Mouse (Mus musculus): Measurements from ENCODE around the gene Kat14. TPM values are rescaled to one million over a fixed set of nuclear protein-coding genes. Genes with fewer than 3 reads are reported as not detected.

Kat14 gene
- polyA plus RNA-seq, 1 experiment from 2014 or later, result 31.2 TPM

GRCm38 (mm10) chr2:144428659-144429058 is 59.9 kb downstream of the Kat14 start:
- no peak for ATAC-seq (ENCODE audit: insufficient number of reproducible peaks, insufficient read depth, low FRiP score, low read depth)
- 78% methylated on average over 8 of the region's 8 CpGs for WGBS
- Histone ChIP-seq H3K4me1 (ENCODE audit: control insufficient read depth, insufficient read depth, low read length) (0 out of 2 replicates have a peak, but pooled peaks cover 3% of the 10 kb centered on the region), H3K36me3 (ENCODE audit: control insufficient read depth, insufficient read depth, low read length) (no peaks in the 10 kb centered on the region), H3K4me3 (ENCODE audit: low read depth, low read length) (no peak overlapping the region), H3K9me3 (ENCODE audit: control insufficient read depth, low read depth, low read length) (no peaks in the 10 kb centered on the region), H3K27me3 (ENCODE audit: control insufficient read depth, insufficient read depth, low read length) (no peaks in the 10 kb centered on the region), H3K4me2 (replicated peaks; ENCODE audit: low read depth, low read length) (no peak overlapping the region), H3K27ac (ENCODE audit: low read length) (no peak overlapping the region), H3K9ac (replicated peaks; ENCODE audit: low read depth, low read length) (no peak overlapping the region)

- no peak for ATAC-seq (ENCODE audit: insufficient number of reproducible peaks, insufficient read depth, low FRiP score, low read depth)
- Histone ChIP-seq H3K4me1 (ENCODE audit: control insufficient read depth, insufficient read depth, low read length) (0 out of 2 replicates have a peak, but pooled peaks cover 3% of the 10 kb centered on the region), H3K27ac (ENCODE audit: low read length) (no peak overlapping the region), H3K36me3 (ENCODE audit: control insufficient read depth, insufficient read depth, low read length) (no peaks in the 10 kb centered on the region), H3K27me3 (ENCODE audit: control insufficient read depth, insufficient read depth, low read length) (no peaks in the 10 kb centered on the region), H3K9me3 (ENCODE audit: control insufficient read depth, low read depth, low read length) (no peaks in the 10 kb centered on the region), H3K4me2 (replicated peaks; ENCODE audit: low read depth, low read length) (no peak overlapping the region), H3K9ac (replicated peaks; ENCODE audit: low read depth, low read length) (no peak overlapping the region), H3K4me3 (ENCODE audit: low read depth, low read length) (no peak overlapping the region)
- 62% methylated on average over 7 of the region's 7 CpGs for WGBS
These were observed 60.4 kb downstream of the Kat14 start for GRCm38 (mm10) chr2:144429171-144429570.

GRCm38 (mm10) chr2:144431286-144431825 is 62.6 kb downstream of the Kat14 start:
- 73% methylated on average over 5 of the region's 5 CpGs for WGBS
- Histone ChIP-seq H3K9me3 (ENCODE audit: control insufficient read depth, low read depth, low read length) (no peaks in the 10 kb centered on the region), H3K4me3 (ENCODE audit: low read depth, low read length) (no peak overlapping the region), H3K27ac (ENCODE audit: low read length) (no peak overlapping the region), H3K27me3 (ENCODE audit: control insufficient read depth, insufficient read depth, low read length) (no peaks in the 10 kb centered on the region), H3K4me2 (replicated peaks; ENCODE audit: low read depth, low read length) (no peak overlapping the region), H3K9ac (replicated peaks; ENCODE audit: low read depth, low read length) (no peak overlapping the region), H3K4me1 (ENCODE audit: control insufficient read depth, insufficient read depth, low read length) (0 out of 2 replicates have a peak, but pooled peaks cover 3% of the 10 kb centered on the region), H3K36me3 (ENCODE audit: control insufficient read depth, insufficient read depth, low read length) (no peaks in the 10 kb centered on the region)
- ATAC-seq (ENCODE audit: insufficient number of reproducible peaks, insufficient read depth, low FRiP score, low read depth), result no peak

- Histone ChIP-seq H3K4me3 (ENCODE audit: low read depth, low read length) (no peak overlapping the region), H3K4me1 (ENCODE audit: control insufficient read depth, insufficient read depth, low read length) (no peaks in the 10 kb centered on the region), H3K9me3 (ENCODE audit: control insufficient read depth, low read depth, low read length) (no peaks in the 10 kb centered on the region), H3K27ac (ENCODE audit: low read length) (no peak overlapping the region), H3K27me3 (ENCODE audit: control insufficient read depth, insufficient read depth, low read length) (no peaks in the 10 kb centered on the region), H3K36me3 (ENCODE audit: control insufficient read depth, insufficient read depth, low read length) (no peaks in the 10 kb centered on the region), H3K4me2 (replicated peaks; ENCODE audit: low read depth, low read length) (no peak overlapping the region), H3K9ac (replicated peaks; ENCODE audit: low read depth, low read length) (no peak overlapping the region)
- ATAC-seq (ENCODE audit: insufficient number of reproducible peaks, insufficient read depth, low FRiP score, low read depth), result no peak
- WGBS, result 71% methylated on average over 10 of the region's 10 CpGs
These were observed 66.9 kb downstream of the Kat14 start for GRCm38 (mm10) chr2:144435679-144436078.

GRCm38 (mm10) chr2:144438424-144438823 is 69.6 kb downstream of the Kat14 start:
- Histone ChIP-seq H3K9ac (replicated peaks; ENCODE audit: low read depth, low read length) (no peak overlapping the region), H3K4me2 (replicated peaks; ENCODE audit: low read depth, low read length) (no peak overlapping the region), H3K27ac (ENCODE audit: low read length) (no peak overlapping the region), H3K27me3 (ENCODE audit: control insufficient read depth, insufficient read depth, low read length) (no peaks in the 10 kb centered on the region), H3K36me3 (ENCODE audit: control insufficient read depth, insufficient read depth, low read length) (no peaks in the 10 kb centered on the region), H3K4me1 (ENCODE audit: control insufficient read depth, insufficient read depth, low read length) (no peaks in the 10 kb centered on the region), H3K4me3 (ENCODE audit: low read depth, low read length) (no peak overlapping the region), H3K9me3 (ENCODE audit: control insufficient read depth, low read depth, low read length) (no peaks in the 10 kb centered on the region)
- ATAC-seq (ENCODE audit: insufficient number of reproducible peaks, insufficient read depth, low FRiP score, low read depth), result no peak
- 56% methylated on average over 4 of the region's 4 CpGs for WGBS

- ATAC-seq (ENCODE audit: insufficient number of reproducible peaks, insufficient read depth, low FRiP score, low read depth), result no peak
- H3K4me2 ChIP-seq (replicated peaks; ENCODE audit: low read depth, low read length), result no peak overlapping the region
- H3K9me3 ChIP-seq (ENCODE audit: control insufficient read depth, low read depth, low read length), result no peaks in the 10 kb centered on the region
- no peaks in the 10 kb centered on the region for H3K4me1 ChIP-seq (ENCODE audit: control insufficient read depth, insufficient read depth, low read length)
- no peak overlapping the region for H3K9ac ChIP-seq (replicated peaks; ENCODE audit: low read depth, low read length)
- no peak overlapping the region for H3K4me3 ChIP-seq (ENCODE audit: low read depth, low read length)
- no peaks in the 10 kb centered on the region for H3K36me3 ChIP-seq (ENCODE audit: control insufficient read depth, insufficient read depth, low read length)
- whole genome bisulfite sequencing, result 70% methylated on average over 3 of the region's 3 CpGs
- no peaks in the 10 kb centered on the region for H3K27me3 ChIP-seq (ENCODE audit: control insufficient read depth, insufficient read depth, low read length)
- H3K27ac ChIP-seq (ENCODE audit: low read length), result no peak overlapping the region
These were observed 70.5 kb downstream of the Kat14 start for GRCm38 (mm10) chr2:144439191-144439700.

- Histone ChIP-seq H3K9ac (replicated peaks; ENCODE audit: low read depth, low read length) (no peak overlapping the region), H3K27ac (ENCODE audit: low read length) (no peak overlapping the region), H3K4me1 (ENCODE audit: control insufficient read depth, insufficient read depth, low read length) (no peaks in the 10 kb centered on the region), H3K27me3 (ENCODE audit: control insufficient read depth, insufficient read depth, low read length) (no peaks in the 10 kb centered on the region), H3K4me2 (replicated peaks; ENCODE audit: low read depth, low read length) (no peak overlapping the region), H3K36me3 (ENCODE audit: control insufficient read depth, insufficient read depth, low read length) (no peaks in the 10 kb centered on the region), H3K4me3 (ENCODE audit: low read depth, low read length) (no peak overlapping the region), H3K9me3 (ENCODE audit: control insufficient read depth, low read depth, low read length) (no peaks in the 10 kb centered on the region)
- 74% methylated on average over 11 of the region's 11 CpGs for WGBS
- no peak for ATAC-seq (ENCODE audit: insufficient number of reproducible peaks, insufficient read depth, low FRiP score, low read depth)
These were observed 72.7 kb downstream of the Kat14 start for GRCm38 (mm10) chr2:144441386-144441915.

- Histone ChIP-seq H3K9me3 (ENCODE audit: control insufficient read depth, low read depth, low read length) (no peaks in the 10 kb centered on the region), H3K4me1 (ENCODE audit: control insufficient read depth, insufficient read depth, low read length) (no peaks in the 10 kb centered on the region), H3K9ac (replicated peaks; ENCODE audit: low read depth, low read length) (no peak overlapping the region), H3K36me3 (ENCODE audit: control insufficient read depth, insufficient read depth, low read length) (no peaks in the 10 kb centered on the region), H3K27me3 (ENCODE audit: control insufficient read depth, insufficient read depth, low read length) (no peaks in the 10 kb centered on the region), H3K4me3 (ENCODE audit: low read depth, low read length) (no peak overlapping the region), H3K27ac (ENCODE audit: low read length) (no peak overlapping the region), H3K4me2 (replicated peaks; ENCODE audit: low read depth, low read length) (no peak overlapping the region)
- no peak for ATAC-seq (ENCODE audit: insufficient number of reproducible peaks, insufficient read depth, low FRiP score, low read depth)
- 75% methylated on average over 7 of the region's 7 CpGs for WGBS
These were observed 77.7 kb downstream of the Kat14 start for GRCm38 (mm10) chr2:144446360-144446999.
